Mouse (Mus musculus): ENCODE data around the gene Map4k3.
A peak's percentile ranks its signal among the peaks of the same experiment; 100 is the strongest.

The Map4k3 gene

DNA sequence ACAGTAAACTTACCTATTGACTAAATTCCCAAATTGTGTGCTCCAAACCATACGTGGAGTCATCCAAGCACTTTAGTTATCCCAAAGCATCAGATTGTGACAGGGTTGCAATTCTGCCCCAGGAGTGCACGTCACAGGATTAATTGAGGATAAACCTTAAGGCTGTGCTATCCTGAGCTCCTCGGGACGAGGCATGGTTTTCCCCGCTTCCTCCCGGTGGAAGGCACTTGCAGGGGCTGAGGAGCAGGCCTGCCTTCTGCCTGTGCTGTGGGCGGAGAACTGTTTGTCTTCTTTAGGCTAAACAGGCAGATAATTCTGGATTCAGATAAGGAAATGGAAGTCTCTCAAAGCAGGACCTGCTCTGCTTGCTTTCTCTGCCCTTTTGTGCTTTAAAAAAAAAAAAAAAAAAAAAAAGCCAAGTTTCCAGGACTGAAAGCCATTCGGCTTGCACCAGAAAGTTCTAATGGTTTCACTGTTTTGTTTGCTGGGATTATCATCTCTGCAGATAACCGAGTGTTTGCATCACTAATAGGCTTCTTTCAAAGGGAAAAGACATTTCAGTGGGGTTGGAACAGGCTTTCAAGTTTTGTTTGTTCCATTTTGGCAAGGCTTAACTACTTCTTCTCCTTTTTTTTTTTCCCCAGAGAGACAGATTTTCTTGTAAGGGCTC lies 930 bp upstream of the Map4k3 start:
- DNase-seq = peak; percentile 18

DNA sequence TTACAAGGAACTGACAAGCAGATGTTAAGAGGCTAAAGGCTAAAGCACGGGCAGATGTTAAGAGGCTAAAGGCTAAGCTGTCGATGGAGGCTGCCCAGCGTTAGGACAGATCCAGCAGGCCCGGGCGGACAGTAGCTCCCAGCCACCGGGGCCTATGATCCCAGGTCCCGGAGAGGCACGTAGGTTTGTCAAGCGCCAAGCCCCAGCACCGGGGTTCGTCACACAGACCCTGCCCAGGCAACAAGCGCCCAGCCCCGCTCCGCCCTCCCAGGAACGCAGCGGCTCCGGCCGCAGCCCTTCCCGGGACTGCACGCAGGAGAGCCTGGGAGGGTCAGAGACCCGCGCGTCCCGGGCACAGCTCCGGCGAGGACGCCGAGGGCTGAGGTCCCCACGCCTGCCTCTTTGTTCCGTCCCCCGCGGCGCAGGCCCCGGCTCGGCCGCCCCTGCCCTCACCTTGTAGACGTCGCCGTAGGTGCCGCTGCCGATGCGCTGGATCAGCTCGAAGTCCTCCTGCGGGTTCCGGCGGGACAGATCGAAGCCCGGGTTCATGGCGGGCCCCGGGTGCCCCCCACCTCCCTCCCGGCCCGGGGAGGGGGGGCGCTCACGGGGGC lies 839 bp downstream of the Map4k3 start:
- peak; percentile 75 for DNase-seq

DNA sequence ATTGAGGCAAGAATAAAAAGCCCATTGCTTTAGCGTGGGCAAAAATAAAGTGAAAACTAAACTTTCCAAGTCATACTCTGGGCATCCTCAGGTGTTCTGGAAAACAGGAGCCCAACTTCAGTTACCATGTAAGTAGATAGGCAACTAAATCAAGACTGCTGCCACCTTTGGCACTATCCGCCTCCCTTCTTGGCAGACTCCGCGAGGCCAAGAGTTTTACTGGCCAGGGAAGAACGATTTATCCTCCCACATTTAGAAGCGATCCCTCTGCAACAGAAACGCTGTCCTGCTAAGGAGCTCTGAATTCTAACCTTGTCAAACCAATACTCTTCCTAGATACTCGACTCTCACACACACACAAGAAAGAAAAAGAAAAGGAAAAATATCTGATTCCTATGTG lies 1.5 kb downstream of the Map4k3 start:
- DNase-seq = peak; percentile 59

DNA sequence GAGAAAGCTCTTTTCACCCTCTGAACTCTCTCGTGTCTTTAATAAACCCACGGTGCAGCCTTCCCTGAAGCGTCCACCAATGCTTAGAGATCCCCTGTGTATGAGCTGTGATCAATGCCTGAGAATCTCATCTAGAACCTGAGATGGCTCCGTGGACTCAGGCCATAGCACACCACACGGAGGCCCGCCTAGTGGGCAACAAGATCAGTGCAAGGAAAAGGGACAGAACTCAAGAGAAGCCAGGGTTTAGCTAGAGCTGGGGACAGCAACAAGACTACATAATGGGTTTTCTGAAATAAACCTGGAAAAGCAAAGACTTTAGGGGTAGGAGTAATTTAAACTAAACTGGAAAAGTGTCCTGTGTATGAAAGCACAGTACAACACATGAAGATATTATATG lies 5.2 kb downstream of the Map4k3 start:
- DNase-seq = no peak

DNA sequence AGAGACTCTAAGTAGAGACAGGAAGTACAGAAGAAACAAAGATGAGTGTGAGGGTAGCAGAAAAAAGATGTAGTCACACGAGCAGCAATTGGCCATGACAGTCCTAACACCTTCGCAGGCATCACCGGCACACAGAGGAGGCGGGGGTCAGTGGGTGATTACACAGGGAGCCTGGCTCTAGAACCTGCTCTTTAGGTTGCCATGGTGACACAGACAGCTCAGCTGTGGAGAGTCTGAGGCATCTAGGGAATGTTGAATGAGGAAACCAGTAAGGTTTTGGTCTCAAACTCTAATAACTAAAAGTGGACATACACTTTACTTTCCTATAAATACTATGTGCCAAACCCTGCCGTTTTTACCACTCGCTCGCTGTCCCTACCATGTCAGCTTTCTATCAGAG lies 6.6 kb downstream of the Map4k3 start:
- DNase-seq = peak; percentile 24

DNA sequence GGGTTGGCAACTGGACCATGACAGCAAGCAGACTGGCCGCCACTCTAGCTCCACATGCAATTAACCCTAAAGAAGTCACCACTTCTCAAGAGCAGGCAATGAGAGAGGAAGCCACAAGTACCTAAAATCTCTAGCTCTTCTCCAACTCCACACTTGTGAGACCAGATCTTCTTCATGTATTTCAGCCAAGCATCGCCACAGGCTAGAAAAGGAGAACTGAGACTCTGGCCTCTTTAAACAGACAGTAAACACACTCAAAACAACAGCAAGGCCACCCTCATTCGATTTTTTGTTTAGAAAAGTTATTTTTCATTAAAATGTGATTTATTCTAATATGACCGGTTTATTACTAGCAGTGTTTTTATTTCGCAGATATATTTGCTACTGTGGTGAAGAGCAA lies 9.0 kb downstream of the Map4k3 start:
- no peak for DNase-seq

DNA sequence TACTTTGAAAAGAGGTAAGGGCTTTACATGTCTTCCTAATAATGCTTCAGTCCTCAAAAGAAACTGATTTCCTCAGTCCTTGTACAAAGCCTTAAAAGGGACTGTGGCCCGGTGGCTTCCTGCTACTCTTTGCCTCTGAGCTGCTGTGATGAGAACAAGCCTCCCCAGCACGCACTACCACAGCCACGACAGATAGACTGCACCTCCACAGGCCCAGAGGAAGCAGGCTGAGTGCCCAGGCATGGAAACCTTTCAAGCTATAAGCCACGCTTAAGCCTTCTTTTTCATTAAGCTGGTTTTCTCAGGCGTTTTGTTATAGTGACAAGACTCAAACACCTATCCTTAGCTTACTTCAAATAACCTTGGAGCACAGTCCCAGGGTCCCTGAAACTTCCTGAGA lies 10.0 kb downstream of the Map4k3 start:
- no peak for DNase-seq

DNA sequence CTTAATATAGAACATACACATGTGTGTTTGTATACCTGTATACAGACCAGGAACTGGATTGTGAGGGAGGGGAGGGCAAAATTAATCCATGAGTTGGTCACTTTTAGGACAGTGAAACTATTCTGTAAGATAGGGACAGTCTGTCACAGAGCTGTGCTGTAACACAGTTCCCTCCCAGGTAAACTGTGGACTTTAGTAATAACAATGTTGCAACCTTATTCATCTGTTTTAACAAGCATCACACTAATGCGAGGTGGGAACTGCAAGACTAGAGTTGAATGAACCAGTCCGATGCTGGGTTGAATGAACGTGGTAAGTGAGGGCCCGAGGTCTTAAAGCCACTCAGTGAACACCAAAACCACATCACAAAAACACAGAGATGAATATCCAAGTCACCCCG lies 14.7 kb downstream of the Map4k3 start:
- DNase-seq = no peak

DNA sequence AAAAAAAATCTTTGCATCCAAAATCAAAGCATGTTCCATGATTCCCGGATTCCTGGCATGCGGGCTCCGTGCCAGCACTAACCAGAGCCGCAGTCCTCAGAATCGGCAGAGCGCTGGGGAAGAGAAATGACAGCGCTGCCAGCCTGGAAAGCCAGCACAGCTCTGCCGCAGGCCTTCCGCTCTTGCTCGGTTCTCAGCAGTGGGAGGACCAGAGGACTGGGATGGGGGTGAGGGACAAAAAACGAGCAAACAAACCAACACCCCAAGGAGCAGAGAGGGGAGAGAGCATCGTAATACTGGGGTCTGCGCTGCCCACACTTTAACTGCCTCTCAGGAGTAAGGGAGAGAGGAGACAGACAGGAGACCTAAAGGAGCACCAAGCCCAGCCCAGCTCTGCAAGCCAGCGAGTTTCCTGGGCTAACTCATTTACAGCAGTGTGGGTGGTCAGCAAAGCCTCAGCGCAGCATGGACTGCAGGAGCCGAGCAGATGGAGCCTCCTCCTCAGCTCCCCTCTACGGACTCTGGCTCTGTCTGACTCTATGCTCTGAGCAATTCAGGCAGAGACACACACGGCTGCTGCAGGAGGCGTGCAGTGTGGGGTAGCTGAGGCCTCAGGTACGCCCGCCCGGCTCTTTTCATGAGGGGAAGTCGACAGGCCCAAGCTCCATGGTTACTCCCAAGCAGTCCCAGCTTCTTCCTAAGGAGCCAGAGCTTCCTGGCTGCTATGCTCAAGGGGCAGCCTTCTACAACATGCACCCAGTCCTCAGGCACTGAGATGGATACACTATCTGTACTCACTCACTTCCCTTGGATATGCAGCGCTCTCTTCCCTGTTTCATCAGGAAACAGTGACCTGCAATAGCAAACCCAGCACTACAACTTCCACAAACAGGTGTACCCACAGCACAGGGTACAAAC lies 18.1 kb downstream of the Map4k3 start:
- DNase-seq = peak; percentile 68

DNA sequence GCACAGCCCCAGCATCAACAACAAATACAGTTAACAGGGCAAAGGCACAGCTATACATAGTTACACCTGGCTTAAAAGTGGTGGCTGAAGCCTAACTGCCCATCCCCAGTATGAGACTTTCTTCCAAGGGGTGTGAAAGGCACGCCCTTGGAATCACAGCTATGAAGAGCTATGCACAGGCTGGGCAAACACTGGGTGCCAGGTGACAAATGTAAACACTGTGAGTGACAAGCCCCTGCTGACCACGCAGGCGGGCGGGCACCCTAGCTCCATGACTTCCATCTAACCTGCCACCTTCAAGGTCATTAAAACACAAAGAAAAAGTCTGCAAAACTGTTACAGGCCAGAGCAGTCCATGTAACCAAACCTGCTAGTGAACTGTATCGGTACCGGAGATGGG lies 19.5 kb downstream of the Map4k3 start:
- no peak for DNase-seq

DNA sequence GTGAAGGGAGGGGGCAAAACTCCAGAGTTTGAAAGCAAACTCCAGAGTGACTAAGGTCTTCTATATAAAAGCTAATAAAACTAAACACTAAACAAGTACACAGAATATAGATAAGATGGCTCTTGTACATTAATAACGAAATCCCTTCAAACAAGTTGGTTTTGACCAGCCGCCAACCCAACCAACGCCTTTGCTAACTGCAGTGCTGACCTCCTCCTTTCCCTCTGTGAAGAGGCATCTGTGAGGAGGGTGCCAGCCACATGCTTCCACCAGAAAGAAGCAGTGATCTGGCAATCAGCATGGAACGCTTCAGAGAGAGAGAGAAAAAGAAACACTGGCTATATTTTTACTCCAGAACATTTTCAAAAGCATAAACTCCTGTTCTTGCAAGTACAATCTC lies 21.1 kb downstream of the Map4k3 start:
- no peak for DNase-seq

DNA sequence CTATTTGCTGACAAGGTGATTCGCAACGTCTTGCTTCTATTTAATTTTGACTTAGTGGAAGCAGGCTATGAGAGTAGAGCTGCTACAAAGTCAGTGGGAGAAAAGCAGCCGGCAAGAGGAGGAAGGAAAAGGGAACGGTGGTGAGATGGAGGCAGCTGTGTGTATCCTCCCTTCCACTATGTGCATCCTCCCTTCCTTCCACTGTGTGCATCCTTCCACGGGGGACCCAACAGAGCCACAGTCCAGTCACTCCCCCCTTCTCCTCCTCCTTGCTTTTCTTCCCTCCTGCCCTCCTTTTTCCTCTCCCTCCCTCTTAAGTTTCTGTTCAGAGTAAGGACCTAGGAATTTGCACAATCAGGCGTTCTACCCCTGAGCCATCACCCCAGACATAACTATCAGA lies 21.7 kb downstream of the Map4k3 start:
- no peak for DNase-seq

DNA sequence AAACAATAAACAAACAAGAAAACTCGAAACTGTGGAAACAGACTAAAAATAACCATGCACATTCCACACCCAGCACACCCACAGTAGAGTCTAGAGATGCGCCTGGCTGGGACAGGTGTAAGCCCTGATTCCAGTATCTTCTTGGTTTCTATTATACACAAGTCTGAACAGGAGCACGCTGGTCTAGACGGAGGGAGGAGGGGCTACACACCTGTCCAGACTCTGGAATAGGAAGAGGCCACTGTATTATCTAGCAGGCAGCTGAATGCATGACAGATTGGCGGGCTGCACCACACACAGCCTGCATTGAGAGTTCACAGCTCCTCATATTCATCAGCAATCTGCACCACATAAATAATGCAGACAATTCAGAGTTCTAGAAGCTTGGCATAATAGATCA lies 26.6 kb downstream of the Map4k3 start:
- DNase-seq = no peak

DNA sequence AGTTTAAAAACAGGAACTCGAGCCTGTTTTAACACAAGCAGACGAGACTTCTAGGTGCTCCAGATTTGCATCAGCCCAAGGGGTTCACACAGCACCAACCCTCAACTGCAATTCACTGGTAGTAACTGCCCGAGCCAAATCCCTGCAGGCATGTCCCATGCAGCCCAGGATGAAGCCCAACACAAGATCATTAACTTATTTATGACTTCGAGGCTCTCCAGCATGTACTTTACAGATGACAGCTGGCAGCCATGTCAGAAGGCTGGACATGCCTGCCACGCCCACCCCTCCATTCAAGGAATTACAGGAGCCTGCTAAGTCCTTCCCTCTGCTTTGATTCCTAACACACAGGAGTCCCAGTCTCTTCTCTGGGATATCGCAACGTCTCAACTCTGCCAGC lies 29.4 kb downstream of the Map4k3 start:
- DNase-seq = no peak

DNA sequence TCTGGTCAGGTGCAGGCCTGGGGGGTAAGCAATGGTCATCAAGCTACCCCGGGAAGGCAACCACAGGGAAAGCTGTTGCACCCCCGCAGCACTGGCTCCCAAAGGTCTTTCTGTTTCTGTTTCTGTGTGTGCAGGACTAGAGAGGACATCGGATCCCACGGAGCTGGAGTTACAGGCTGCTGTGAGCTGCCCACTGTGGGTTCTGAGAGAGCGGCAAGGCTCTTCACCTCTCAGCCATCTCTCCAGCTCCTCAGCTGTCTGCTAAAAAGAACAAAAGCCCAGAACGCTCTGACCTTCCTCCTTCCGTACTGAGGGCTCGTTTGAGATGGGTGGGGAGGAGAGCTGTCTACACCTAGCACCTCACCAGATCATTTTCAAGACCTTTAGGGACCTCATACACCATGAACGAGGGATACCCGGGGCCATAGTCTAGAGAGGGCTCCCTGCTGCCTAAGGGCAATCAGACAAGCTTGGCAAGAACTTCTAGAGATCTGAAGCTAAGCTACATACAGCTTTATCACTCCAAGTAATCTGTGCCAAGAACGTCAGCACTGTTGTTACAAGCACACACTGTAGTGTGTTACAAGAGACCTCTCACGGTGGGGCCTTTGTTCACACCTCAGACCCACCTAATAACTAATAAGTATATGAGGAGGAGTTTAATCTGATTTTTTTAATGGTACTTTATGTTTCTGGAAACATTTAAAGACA lies 29.9 kb downstream of the Map4k3 start:
- no peak for DNase-seq

DNA sequence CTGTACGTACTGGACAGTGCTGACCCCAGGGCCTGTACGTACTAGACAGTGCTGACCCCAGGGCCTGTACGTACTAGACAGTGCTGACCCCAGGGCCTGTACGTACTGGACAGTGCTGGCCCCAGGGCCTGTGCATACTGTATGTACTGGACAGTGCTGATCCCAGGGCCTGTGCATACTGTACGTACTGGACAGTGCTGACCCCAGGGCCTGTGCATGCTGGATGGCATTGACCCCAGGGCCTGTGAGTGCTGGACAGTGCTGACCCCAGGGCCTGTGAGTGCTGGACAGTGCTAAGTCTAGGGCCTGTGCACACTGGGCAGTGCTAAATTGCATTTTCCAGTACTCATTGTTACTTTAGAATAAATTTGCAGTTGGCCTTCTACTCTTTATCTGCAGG lies 31.3 kb downstream of the Map4k3 start:
- DNase-seq = no peak

DNA sequence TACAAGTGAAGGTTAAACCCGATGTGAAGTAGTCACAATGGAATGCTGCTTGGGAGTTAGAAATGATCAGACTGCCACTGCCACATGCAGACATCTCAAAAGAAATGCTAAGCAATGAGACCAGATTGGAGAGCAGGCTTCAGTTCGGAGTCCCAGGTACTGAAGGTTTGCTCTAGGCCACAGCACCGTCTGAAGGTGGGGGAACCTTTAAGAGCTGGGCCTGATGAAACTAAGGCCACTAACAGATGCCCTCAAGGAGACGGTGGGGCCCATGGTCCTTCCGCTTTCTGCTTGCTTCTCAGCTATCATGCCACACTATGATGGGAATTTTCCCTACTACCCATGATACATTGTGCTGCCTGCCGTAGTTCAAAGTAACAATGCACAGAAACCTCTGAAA lies 32.1 kb downstream of the Map4k3 start:
- DNase-seq = no peak

DNA sequence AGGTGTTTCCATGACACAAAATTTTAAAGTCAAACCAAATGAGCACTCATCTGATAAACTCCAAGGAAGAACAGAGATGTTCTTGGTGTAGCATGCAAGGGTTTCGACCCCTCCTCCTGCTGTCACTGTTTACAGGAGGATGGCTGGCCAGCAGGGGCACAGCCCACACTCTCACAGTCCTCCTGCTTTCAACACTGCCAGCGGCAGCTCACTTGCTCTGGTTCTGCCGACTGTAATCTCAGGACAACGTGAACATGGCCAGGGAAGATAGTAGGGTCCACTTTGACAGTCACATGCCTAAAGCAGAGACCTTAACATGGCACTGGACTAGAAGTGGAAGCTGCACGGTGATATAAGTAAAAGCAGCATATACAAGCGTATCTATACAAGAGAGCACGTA lies 34.6 kb downstream of the Map4k3 start:
- no peak for DNase-seq

DNA sequence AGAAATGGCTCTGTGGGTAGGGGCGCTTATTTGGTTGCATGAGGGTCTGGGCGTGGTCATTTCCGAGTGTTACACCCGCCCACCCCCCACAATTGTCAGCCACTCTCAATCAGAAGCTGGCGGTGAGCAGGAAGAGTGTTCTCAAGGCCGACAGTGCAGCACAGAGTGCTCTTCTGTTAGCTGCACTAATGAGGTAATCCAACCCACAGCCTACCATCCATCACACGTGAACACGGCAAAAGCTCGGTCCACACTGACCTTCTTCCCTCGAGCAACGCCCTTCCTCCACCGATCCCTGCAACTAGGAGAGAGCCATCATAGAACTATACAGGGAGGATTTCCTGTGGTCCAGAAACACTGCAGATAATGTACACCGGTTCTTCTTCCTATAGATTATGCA lies 36.1 kb downstream of the Map4k3 start:
- DNase-seq = no peak

DNA sequence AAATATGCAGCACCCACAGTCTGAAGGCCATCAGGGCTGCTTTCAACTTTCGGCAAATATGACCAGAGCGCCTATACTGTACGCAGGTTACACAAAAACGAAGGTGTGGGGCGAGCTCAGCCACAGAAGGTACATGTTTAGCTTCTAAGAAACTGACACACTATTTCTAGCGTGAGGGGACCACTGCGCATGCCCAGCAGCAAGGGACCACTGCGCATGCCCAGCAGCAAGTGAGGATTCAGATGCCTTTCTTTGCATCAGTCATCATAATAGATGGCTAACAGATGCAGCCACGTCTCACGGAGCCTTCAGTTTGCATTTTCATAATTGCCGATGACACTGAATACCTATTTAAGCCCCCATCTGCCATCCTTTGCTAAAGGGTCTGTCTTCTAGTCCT lies 39.6 kb downstream of the Map4k3 start:
- no peak for DNase-seq

DNA sequence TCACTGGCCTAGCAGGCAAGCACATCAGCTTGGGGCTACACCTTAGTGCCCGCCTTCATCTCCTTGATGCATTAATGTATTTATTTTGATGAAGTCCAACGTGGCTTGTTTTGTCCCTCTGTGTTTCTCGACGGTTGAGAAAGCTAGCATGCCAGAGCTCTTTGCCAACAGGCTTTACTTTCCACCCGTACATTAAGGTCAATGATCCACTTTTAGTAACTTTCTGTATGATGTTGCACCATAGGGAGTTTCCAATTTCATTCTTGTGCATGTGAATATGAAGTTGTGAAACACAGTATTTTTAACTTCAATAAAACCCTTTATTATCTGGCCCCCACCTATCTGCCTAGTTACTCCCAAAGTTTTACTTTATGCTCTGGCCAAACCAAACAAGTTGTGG lies 42.2 kb downstream of the Map4k3 start:
- no peak for DNase-seq

DNA sequence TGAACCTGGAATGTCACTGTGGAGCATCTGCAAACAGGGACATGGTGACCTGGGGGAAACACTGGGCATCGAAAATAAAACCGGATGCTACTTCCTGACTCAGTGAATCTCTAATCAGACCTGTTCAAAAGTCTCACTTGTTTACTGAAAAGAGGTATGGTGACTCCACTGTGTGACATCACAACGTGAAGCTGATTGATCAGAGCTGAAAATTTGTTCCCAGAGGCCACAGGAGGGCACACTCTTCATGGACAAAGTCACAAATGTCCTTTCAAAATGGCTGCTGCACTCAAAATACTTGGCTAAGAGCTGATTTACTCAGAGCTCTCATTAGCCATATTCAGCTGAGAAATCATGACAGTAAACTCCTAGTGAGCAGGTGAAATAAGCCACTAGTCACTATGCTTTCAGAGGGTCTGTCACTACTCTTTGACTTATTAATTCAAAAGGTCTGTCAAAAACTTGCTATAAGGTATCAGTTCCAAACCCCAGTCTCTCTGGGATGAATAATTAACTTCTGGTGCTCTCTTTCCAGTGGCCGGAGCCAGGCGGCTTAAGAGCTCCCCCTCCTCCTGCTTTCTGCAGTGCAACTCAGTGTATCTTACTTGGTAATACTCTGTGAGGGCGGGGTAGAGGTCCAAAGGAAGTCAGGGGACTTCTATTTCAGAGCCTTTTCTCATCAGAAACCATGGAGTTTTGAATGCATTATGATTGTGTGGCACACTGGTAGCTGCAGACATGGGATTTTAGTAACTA lies 44.3 kb downstream of the Map4k3 start:
- peak; percentile 55 for DNase-seq

DNA sequence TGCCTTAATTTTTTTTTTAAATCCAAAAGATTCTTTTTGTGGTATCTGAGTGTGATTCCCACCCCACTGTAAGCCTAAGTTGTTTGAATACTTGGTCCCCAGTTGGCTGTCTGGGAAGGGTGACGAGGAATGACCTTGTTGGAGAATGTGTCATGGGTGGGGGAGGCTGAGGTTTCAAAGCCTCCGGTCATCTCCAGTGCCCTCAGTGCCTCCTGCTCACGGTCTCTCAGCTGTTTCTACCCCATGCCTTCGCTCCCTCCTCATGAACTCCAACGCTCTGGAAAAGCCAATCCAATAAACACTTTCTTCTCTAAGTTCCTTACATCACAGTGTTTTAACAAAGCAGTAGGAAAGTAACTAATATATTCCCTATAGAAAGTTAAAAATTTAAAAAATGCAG lies 45.2 kb downstream of the Map4k3 start:
- DNase-seq = no peak

Data from kidney, postnatal 10 days (tissue).